Mouse (Mus musculus): ENCODE data around the gene Pde4b. TPM values are rescaled to one million over a fixed set of nuclear protein-coding genes. Genes with fewer than 3 reads are reported as not detected.

Pde4b gene
- polyA plus RNA-seq, 1 experiment, result 14.3 TPM

- TF ChIP-seq POLR2A (IDR thresholded peaks at IDR 0.05; ENCODE audit: low read depth, low read length) (no peak), CTCF (IDR thresholded peaks at IDR 0.05; ENCODE audit: extremely low read depth, insufficient read depth, insufficient read length, insufficient replicate concordance) (no peak)
- Histone ChIP-seq H3K36me3 (ENCODE audit: control insufficient read depth, insufficient read depth, low read length) (no peaks in the 10 kb centered on the region), H3K27ac (ENCODE audit: insufficient read depth, low read length) (no peak overlapping the region), H3K4me1 (ENCODE audit: control insufficient read depth, insufficient read depth, insufficient read length) (no peaks in the 10 kb centered on the region), H3K27me3 (ENCODE audit: control insufficient read depth, insufficient read depth, low read length) (no peaks in the 10 kb centered on the region), H3K4me3 (ENCODE audit: extremely low read depth, insufficient read depth, insufficient read length) (no peak overlapping the region)
- no peak for DNase-seq (ENCODE audit: low read depth in 1 of 2, low spot score in 2 of 2)
- WGBS, result 35% methylated on average over 15 of the region's 15 CpGs
Measured at GRCm38 (mm10) chr4:102254466-102255294, 167.3 kb downstream of the Pde4b start.

GRCm38 (mm10) chr4:102255295-102255670 lies 167.9 kb downstream of the Pde4b start:
- WGBS, result 76% methylated on average over 9 of the region's 9 CpGs
- Histone ChIP-seq H3K27ac (ENCODE audit: insufficient read depth, low read length) (no peak overlapping the region), H3K4me3 (ENCODE audit: extremely low read depth, insufficient read depth, insufficient read length) (no peak overlapping the region), H3K36me3 (ENCODE audit: control insufficient read depth, insufficient read depth, low read length) (no peaks in the 10 kb centered on the region), H3K27me3 (ENCODE audit: control insufficient read depth, insufficient read depth, low read length) (no peaks in the 10 kb centered on the region), H3K4me1 (ENCODE audit: control insufficient read depth, insufficient read depth, insufficient read length) (no peaks in the 10 kb centered on the region)
- TF ChIP-seq CTCF (IDR thresholded peaks at IDR 0.05; ENCODE audit: extremely low read depth, insufficient read depth, insufficient read length, insufficient replicate concordance), result no peak
- no peak for TF ChIP-seq POLR2A (IDR thresholded peaks at IDR 0.05; ENCODE audit: low read depth, low read length)
- no peak for DNase-seq (ENCODE audit: low read depth in 1 of 2, low spot score in 2 of 2)

GRCm38 (mm10) chr4:102256170-102256960 lies 169.0 kb downstream of the Pde4b start:
- WGBS, result 71% methylated on average over 6 of the region's 6 CpGs
- H3K4me3 ChIP-seq (ENCODE audit: extremely low read depth, insufficient read depth, insufficient read length), result no peak overlapping the region
- no peaks in the 10 kb centered on the region for H3K4me1 ChIP-seq (ENCODE audit: control insufficient read depth, insufficient read depth, insufficient read length)
- DNase-seq (ENCODE audit: low read depth in 1 of 2, low spot score in 2 of 2), result no peak
- H3K36me3 ChIP-seq (ENCODE audit: control insufficient read depth, insufficient read depth, low read length), result no peaks in the 10 kb centered on the region
- no peak for TF ChIP-seq POLR2A (IDR thresholded peaks at IDR 0.05; ENCODE audit: low read depth, low read length)
- no peak for TF ChIP-seq CTCF (IDR thresholded peaks at IDR 0.05; ENCODE audit: extremely low read depth, insufficient read depth, insufficient read length, insufficient replicate concordance)
- no peak overlapping the region for H3K27ac ChIP-seq (ENCODE audit: insufficient read depth, low read length)
- no peaks in the 10 kb centered on the region for H3K27me3 ChIP-seq (ENCODE audit: control insufficient read depth, insufficient read depth, low read length)

GRCm38 (mm10) chr4:102260216-102260615 lies 172.9 kb downstream of the Pde4b start:
- DNase-seq (ENCODE audit: low read depth in 1 of 2, low spot score in 2 of 2), result no peak
- TF ChIP-seq POLR2A (IDR thresholded peaks at IDR 0.05; ENCODE audit: low read depth, low read length) (no peak), CTCF (IDR thresholded peaks at IDR 0.05; ENCODE audit: extremely low read depth, insufficient read depth, insufficient read length, insufficient replicate concordance) (no peak)

GRCm38 (mm10) chr4:102272313-102272712 lies 185.0 kb downstream of the Pde4b start:
- no peaks in the 10 kb centered on the region for H3K4me1 ChIP-seq (ENCODE audit: control insufficient read depth, insufficient read depth, insufficient read length)
- TF ChIP-seq POLR2A (IDR thresholded peaks at IDR 0.05; ENCODE audit: low read depth, low read length) (no peak), CTCF (IDR thresholded peaks at IDR 0.05; ENCODE audit: extremely low read depth, insufficient read depth, insufficient read length, insufficient replicate concordance) (no peak)
- WGBS, result 77% methylated on average over 3 of the region's 3 CpGs
- no peak for DNase-seq (ENCODE audit: low read depth in 1 of 2, low spot score in 2 of 2)
- no peaks in the 10 kb centered on the region for H3K36me3 ChIP-seq (ENCODE audit: control insufficient read depth, insufficient read depth, low read length)
- no peak overlapping the region for H3K4me3 ChIP-seq (ENCODE audit: extremely low read depth, insufficient read depth, insufficient read length)
- H3K27ac ChIP-seq (ENCODE audit: insufficient read depth, low read length), result no peak overlapping the region
- no peaks in the 10 kb centered on the region for H3K27me3 ChIP-seq (ENCODE audit: control insufficient read depth, insufficient read depth, low read length)

More at GRCm38 (mm10) chr4:102260216-102260615, 172.9 kb downstream of the Pde4b start:
- H3K27ac ChIP-seq (ENCODE audit: insufficient read depth, low read length), result no peak overlapping the region
- H3K4me1 ChIP-seq (ENCODE audit: control insufficient read depth, insufficient read depth, insufficient read length), result no peaks in the 10 kb centered on the region
- H3K36me3 ChIP-seq (ENCODE audit: control insufficient read depth, insufficient read depth, low read length), result no peaks in the 10 kb centered on the region
- no peak overlapping the region for H3K4me3 ChIP-seq (ENCODE audit: extremely low read depth, insufficient read depth, insufficient read length)
- no peaks in the 10 kb centered on the region for H3K27me3 ChIP-seq (ENCODE audit: control insufficient read depth, insufficient read depth, low read length)

- TF ChIP-seq POLR2A (IDR thresholded peaks at IDR 0.05; ENCODE audit: low read depth, low read length) (no peak), CTCF (IDR thresholded peaks at IDR 0.05; ENCODE audit: extremely low read depth, insufficient read depth, insufficient read length, insufficient replicate concordance) (no peak)
- H3K4me1 ChIP-seq (ENCODE audit: control insufficient read depth, insufficient read depth, insufficient read length), result no peaks in the 10 kb centered on the region
- no peak overlapping the region for H3K4me3 ChIP-seq (ENCODE audit: extremely low read depth, insufficient read depth, insufficient read length)
- no peak overlapping the region for H3K27ac ChIP-seq (ENCODE audit: insufficient read depth, low read length)
- no peaks in the 10 kb centered on the region for H3K27me3 ChIP-seq (ENCODE audit: control insufficient read depth, insufficient read depth, low read length)
- WGBS, result 58% methylated on average over 4 of the region's 4 CpGs
- DNase-seq (ENCODE audit: low read depth in 1 of 2, low spot score in 2 of 2), result no peak
- H3K36me3 ChIP-seq (ENCODE audit: control insufficient read depth, insufficient read depth, low read length), result no peaks in the 10 kb centered on the region
Measured at GRCm38 (mm10) chr4:102272749-102273148, 185.4 kb downstream of the Pde4b start.

Measured in spleen, adult 2 months (tissue).